Mouse (Mus musculus): ENCODE measurements around the gene Pdlim5.

Gene Pdlim5

GRCm38 (mm10) chr3:142422229-142422628 lies 26.7 kb upstream of the Pdlim5 start:
- TF ChIP-seq GATA4 (IDR thresholded peaks at IDR 0.05; ENCODE audit: insufficient replicate concordance, low read length): no peak

DNA sequence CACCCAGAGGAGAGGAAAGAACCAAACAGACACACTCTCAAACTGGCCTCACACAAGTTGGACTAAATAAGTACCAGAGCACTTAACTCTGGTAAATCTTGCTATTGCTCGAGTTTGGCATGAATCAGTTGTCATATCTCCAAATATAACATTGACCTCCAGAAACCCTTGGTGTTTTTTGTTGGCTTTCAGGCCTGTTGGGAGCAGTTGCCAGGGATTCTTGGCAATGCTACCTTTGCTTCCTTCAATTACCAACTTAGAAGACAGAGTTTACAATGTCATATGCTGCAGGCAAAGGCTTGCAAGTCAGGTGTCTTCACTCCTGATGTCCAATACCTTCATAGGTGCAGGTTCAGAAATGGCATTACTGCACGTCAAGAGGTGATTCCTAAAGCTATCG lies 26.0 kb upstream of the Pdlim5 start:
- no peak for TF ChIP-seq GATA4 (IDR thresholded peaks at IDR 0.05; ENCODE audit: insufficient replicate concordance, low read length)

DNA sequence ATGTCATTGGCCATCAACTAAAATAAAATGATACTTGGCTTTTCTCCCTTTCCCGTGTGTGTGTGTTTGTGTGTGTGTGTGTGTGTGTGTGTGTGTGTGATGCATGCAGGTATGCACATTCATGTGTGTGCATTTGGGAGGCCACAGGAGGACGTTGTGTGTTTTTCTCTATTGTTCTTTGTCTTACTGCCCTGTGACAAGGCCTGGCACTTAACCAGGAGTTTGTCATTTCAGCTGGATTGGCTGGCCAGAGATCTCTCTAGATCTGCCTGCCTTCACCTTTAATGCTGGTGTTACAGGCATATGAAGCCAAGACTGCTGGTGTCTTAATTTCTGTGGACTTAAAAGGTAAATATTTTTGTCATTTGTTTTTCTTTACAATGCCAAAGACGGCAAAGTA lies 22.5 kb upstream of the Pdlim5 start:
- TF ChIP-seq GATA4 (IDR thresholded peaks at IDR 0.05; ENCODE audit: insufficient replicate concordance, low read length): no peak

- no peak for TF ChIP-seq GATA4 (IDR thresholded peaks at IDR 0.05; ENCODE audit: insufficient replicate concordance, low read length)
Observed at GRCm38 (mm10) chr3:142413345-142413885, 17.9 kb upstream of the Pdlim5 start.

DNA sequence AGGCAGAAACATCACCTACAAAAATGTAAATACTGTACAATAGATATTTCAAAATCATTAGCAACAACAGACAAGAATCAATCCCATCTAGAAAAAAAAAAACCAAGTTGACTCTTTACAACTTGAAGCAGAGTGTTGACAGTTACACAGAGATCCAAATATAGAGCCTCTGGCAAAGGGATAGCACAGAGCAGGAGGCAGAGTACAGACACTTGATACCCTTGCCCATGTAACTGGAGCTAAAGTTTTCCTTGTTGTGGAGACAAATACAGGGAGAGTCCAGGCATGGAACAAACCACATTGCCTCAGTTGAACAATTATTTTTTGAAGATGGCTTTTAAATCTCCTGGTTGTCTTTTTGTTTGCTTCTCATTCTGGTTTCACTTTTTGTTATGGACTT lies 15.4 kb upstream of the Pdlim5 start:
- TF ChIP-seq GATA4 (IDR thresholded peaks at IDR 0.05; ENCODE audit: insufficient replicate concordance, low read length): no peak

GRCm38 (mm10) chr3:142394796-142395508 lies 544 bp downstream of the Pdlim5 start:
- no peak for TF ChIP-seq GATA4 (IDR thresholded peaks at IDR 0.05; ENCODE audit: insufficient replicate concordance, low read length)

GRCm38 (mm10) chr3:142394000-142394411 lies 1.5 kb downstream of the Pdlim5 start:
- TF ChIP-seq GATA4 (IDR thresholded peaks at IDR 0.05; ENCODE audit: insufficient replicate concordance, low read length): no peak

DNA sequence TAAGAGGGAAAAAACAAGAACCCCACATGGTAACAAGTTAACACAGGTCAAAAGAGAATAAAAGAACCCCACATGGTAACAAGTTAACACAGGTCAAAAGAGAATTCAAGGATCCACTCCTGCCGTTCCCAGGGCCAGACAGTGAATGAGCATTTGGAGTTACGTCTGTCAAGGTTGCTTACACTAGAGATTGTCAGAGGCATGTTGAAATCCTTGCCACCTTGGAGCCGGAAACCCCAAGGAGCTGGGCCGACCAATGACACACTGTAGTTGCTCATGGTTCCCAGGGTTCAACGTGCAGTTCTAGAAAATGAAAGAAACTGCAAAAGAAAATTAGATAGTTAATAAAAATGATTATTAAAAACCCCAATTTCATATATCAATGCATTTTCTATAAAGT lies 4.0 kb downstream of the Pdlim5 start:
- no peak for TF ChIP-seq GATA4 (IDR thresholded peaks at IDR 0.05; ENCODE audit: insufficient replicate concordance, low read length)

DNA sequence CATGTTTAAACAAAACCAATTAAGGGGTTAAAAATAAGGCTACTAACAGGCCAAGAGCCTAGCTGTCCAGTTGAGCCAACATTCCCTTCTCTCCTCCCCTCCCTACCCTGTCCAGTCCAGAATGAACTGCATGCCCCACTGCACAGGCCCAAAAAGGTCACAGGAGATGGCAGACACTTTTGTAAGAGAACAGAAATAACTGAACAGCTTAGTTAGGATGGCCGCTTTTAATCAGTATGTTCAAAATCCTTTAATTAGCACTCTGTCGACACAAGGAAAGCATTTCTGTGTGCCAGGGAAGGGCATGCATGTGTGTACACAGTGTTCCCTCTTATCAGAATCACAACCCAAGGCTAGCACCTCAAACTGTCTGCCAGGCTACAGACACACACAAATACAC lies 5.2 kb downstream of the Pdlim5 start:
- peak; percentile 12; the same call in 1 of the 2 replicates for TF ChIP-seq GATA4 (IDR thresholded peaks at IDR 0.05; ENCODE audit: insufficient replicate concordance, low read length)

DNA sequence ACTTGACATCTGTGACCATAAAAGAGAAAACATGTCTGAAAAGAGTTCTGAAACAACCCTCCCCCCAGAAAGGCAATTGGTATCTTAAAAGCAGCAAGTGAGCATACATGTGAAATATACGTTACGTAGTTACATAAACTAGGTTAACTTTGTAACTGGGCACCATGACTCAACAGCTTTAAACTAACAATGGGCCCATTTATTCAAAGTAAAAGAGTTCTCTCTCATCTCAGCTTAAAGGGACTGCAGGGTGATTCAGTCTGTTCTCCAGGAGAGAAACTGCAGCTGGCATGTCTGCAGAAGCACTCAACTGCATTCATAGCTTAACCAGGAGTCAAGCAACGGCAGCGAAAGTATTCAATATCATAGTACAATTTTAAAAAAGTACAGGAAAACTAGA lies 7.3 kb downstream of the Pdlim5 start:
- no peak for TF ChIP-seq GATA4 (IDR thresholded peaks at IDR 0.05; ENCODE audit: insufficient replicate concordance, low read length)

- no peak for TF ChIP-seq GATA4 (IDR thresholded peaks at IDR 0.05; ENCODE audit: insufficient replicate concordance, low read length)
Observed at GRCm38 (mm10) chr3:142386505-142386904, 9.0 kb downstream of the Pdlim5 start.

DNA sequence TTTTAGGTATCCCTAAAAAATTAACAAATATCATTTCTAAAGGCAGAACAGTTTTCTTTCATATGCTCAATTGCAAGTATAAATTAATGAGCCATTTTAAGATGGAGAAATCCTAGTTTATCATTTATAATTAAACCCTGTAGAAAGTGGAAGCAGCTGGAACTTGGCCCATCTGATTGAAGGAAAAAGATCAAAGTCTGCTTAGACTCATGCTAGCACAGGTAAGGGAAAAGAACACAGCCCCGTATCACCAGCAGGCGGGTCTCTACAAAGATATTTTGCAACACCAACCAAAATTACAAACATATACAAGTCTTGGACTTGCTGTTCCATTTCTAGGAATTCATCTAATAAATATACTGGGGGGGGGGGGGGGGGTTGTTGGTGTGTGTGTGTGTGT lies 9.8 kb downstream of the Pdlim5 start:
- peak; percentile 100 for TF ChIP-seq GATA4 (IDR thresholded peaks at IDR 0.05; ENCODE audit: insufficient replicate concordance, low read length)

DNA sequence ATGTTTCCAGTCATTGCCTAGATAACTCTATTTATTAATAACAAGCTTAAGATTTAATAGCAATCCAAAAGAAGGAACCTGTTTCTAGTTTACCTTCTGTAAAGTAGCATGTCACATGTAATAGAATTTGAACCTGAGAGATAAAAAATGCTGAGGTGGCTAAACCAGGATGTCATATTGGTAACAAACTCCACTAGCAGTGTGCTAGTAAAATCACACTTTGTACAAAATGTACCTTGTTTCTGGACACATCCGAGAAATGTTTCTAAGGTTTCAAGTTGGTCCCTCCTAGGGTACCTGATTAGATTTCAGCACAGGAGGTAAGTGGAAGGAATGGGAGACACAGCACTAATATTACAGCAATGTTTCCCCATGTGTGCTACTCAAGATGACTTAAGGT lies 18.9 kb downstream of the Pdlim5 start:
- no peak for TF ChIP-seq GATA4 (IDR thresholded peaks at IDR 0.05; ENCODE audit: insufficient replicate concordance, low read length)

DNA sequence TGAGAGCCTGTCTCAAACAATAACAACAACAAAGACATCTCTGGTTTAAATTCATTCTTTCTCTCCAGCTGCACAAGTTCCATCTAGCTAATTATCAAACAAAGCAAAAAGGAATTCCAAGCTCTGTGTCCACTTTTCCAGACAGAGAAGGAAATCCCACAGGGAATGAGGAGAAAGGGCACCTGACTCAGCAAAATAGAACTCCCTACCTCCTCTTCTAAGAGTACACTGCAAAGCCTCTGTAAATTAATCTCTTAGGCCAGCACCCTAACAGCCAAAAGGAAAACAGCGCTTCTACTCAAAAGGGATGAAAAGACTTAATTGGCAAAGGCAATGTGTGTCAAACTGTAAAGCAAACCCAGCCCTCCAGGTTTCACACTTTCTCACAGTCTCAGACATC lies 20.4 kb downstream of the Pdlim5 start:
- TF ChIP-seq GATA4 (IDR thresholded peaks at IDR 0.05; ENCODE audit: insufficient replicate concordance, low read length): no peak

- no peak for TF ChIP-seq GATA4 (IDR thresholded peaks at IDR 0.05; ENCODE audit: insufficient replicate concordance, low read length)
Observed at GRCm38 (mm10) chr3:142372465-142373147, 22.9 kb downstream of the Pdlim5 start.

DNA sequence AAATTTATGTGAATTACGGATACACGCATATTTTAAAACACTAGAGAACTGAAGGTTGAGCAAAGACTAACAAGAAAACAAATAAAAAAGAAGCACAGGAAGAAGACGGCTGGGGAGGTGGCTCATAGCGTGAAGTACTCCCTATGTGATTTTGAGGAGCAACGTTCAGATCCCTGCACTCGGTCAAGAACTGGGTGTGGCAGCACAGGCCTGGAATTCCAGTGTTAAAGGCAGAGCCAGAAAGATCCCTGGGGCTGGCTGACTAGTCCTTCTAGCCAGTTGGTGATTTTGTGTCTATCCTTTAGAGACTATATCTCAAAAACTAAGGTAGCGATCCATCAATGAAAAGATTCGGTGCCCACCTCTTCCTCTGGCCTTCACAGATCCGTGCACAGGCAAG lies 27.1 kb downstream of the Pdlim5 start:
- no peak for TF ChIP-seq GATA4 (IDR thresholded peaks at IDR 0.05; ENCODE audit: insufficient replicate concordance, low read length)
